Mouse (Mus musculus): ENCODE data around the gene Gm13285. TPM values are rescaled to one million over a fixed set of nuclear protein-coding genes. Genes with fewer than 3 reads are reported as not detected.
"Not testable (repeated sequence)": the region's sequence is repeated elsewhere in the genome, so short reads cannot be mapped to it uniquely, and the experiment has no call there.

Gene Gm13285
- total RNA-seq (2018; cell fraction: chromatin; rRNA removed), result not detected
- under 1 TPM in 1 of 26 experiments, not detected in 25; 0.09 TPM for total RNA-seq (2018; cell fraction: cytosol; rRNA removed)
- not detected for total RNA-seq (2018; cell fraction: nucleus; rRNA removed)
- polyA plus RNA-seq (2018), result not detected in 3 replicates

- H3K4me3 ChIP-seq (ENCODE audit: inconsistent target), result not testable (repeated sequence)
- WGBS (ENCODE audit: missing documents), result no CpG with 5 or more reads among the region's 7 CpGs
Observed at GRCm38 (mm10) chr4:88799365-88799764, at the start of gene Gm13285. TSS of gene Gm13285 (plus strand) at chr4:88799665.

DNA sequence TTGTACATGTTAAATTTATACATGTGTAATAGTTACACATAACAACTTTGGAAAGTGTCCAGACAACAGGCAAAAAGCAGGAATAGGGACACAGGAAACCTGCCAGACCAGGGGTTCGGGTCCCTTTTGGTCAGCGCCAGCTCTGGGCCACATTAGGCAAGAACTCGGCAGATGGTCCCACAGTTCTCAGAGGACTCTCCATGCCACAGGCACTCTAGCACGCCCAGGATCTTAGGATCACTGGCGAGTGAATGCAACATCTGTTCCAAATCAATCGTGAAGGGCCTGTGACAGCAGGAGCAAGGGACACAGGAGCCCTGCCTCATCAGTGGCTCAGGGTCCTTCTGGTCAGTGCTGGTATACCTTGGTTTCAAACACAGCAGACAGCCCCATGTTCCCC, 49.5 kb upstream of the Gm13285 start:
- Histone ChIP-seq H3K36me3 (ENCODE audit: inconsistent target) (no peaks in the 10 kb centered on the region), H3K4me3 (ENCODE audit: inconsistent target) (no peak overlapping the region), H3K79me2 (ENCODE audit: inconsistent target) (no peaks in the 10 kb centered on the region), H3K27ac (no peak overlapping the region)
- 98% methylated on average over 6 of the region's 6 CpGs for WGBS (ENCODE audit: missing documents)

More at GRCm38 (mm10) chr4:88799365-88799764, at the start of gene Gm13285:
- not testable (repeated sequence) for H3K79me2 ChIP-seq (ENCODE audit: inconsistent target); H3K36me3 ChIP-seq (ENCODE audit: inconsistent target); H3K27ac ChIP-seq

DNA sequence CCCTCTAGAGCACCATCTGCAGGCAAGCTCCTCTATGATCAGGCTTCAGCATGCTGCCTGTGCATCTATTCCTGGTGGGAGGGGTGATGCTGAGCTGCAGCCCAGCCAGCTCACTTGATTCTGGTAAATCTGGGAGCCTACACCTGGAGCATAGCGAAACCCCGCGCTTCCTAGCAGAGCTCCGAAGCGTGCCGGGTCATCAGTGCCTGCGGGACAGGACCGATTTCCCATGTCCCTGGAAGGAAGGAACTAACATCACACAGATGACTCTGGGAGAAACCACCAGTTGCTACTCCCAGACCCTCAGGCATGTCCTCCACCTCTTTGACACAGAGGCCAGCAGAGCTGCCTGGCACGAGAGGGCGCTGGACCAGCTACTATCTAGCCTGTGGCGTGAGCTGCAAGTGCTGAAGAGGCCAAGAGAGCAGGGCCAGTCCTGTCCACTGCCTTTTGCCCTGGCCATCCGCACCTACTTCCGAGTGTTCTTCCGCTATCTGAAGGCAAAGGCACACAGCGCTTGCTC, 44.6 kb upstream of the Gm13285 start, which contains the start of gene Gm13271:
TSS of gene Gm13271 (plus strand) at position 51 of the 523 bp plus-strand sequence.
- not testable (repeated sequence) for H3K79me2 ChIP-seq (ENCODE audit: inconsistent target); H3K27ac ChIP-seq; H3K4me3 ChIP-seq (ENCODE audit: inconsistent target); H3K36me3 ChIP-seq (ENCODE audit: inconsistent target)
- 100% methylated on average over 12 of the region's 15 CpGs for WGBS (ENCODE audit: missing documents)

- not testable (repeated sequence) for H3K36me3 ChIP-seq (ENCODE audit: inconsistent target); H3K79me2 ChIP-seq (ENCODE audit: inconsistent target)
- WGBS (ENCODE audit: missing documents), result 10% methylated on average over 19 of the region's 31 CpGs
- Histone ChIP-seq H3K27ac (peak overlapping the region; percentile 78), H3K4me3 (ENCODE audit: inconsistent target) (peak overlapping the region; percentile 61)
Observed at GRCm38 (mm10) chr4:88756581-88757513, 42.6 kb upstream of the Gm13285 start.

DNA sequence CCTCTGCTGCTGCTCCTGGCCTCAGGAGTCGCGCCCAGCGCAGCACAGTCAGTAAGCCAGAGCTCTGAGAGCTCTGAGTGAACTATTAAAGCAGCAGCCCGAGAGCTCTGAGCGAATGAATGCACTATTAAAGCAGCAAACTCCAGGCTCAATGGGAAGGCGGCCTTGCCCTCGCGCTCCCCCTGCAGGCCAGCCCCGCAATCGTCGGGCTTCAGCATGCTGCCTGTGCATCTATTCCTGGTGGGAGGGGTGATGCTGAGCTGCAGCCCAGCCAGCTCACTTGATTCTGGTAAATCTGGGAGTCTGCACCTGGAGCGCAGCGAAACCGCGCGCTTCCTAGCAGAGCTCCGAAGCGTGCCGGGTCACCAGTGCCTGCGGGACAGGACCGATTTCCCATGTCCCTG, 41.8 kb upstream of the Gm13285 start:
- not testable (repeated sequence) for H3K79me2 ChIP-seq (ENCODE audit: inconsistent target); H3K4me3 ChIP-seq (ENCODE audit: inconsistent target); H3K27ac ChIP-seq; H3K36me3 ChIP-seq (ENCODE audit: inconsistent target)
- 0% methylated on average over 7 of the region's 21 CpGs for WGBS (ENCODE audit: missing documents)

DNA sequence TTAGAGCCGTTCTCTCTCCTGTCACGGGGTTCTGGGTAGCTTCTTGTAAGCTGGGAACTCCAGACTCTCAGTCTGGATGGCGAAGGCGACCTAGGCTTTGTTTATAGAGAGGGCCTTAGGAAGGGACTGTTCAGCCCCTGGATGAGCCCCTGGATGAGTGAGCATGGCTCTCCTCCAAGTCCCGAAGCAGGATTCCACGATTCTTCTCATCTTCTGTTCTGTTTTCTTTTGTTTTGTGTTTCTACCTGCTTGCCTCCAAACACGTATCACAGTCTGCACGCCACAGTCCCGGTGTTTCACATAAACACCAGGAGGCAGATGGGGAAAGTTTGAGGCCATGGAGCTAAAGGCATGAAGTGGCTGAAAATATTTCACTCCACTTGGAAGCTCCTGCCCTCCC, 40.7 kb upstream of the Gm13285 start:
- H3K79me2 ChIP-seq (ENCODE audit: inconsistent target); H3K27ac ChIP-seq; H3K36me3 ChIP-seq (ENCODE audit: inconsistent target); H3K4me3 ChIP-seq (ENCODE audit: inconsistent target): not testable (repeated sequence)
- WGBS (ENCODE audit: missing documents), result 96% methylated on average over 4 of the region's 9 CpGs

DNA sequence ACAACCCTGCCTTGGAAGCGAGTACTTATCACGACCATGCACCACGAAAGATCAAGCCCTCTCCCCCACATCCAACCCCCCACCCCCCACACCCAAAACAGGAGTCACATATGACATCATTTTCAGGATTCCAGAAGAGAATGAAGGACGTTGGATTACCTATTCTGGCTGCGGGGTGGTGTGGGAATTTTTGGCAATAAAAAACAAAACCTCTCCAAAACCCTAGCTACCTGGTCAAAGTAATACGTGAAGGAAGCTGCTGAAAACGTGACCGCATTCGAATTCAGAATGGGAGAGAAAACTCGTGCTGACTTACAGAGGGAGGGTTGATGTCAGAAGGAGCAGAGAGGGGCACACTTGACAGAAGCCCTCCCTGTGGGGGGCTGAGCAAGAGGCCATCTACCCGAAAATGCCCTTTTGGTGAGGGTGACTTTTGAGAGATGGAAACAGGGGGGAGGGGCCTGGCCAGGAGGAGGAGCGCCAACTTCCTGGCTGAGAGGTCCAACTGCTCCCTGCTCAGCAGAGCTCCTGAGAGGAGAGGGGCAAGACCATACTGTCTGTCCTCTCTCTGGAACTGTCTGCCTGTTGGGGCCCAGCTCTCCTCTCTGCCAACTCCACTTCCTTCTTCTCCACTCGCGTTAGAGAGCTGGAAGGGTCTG, 39.7 kb upstream of the Gm13285 start, which contains the start of gene Gm13283:
TSS of gene Gm13283 (plus strand) at position 510 of the 659 bp plus-strand sequence.
- H3K27ac ChIP-seq; H3K4me3 ChIP-seq (ENCODE audit: inconsistent target): not testable (repeated sequence)

GRCm38 (mm10) chr4:88760431-88760830, 39.0 kb upstream of the Gm13285 start:
- WGBS (ENCODE audit: missing documents), result 0% methylated on average over 2 of the region's 28 CpGs
- H3K36me3 ChIP-seq (ENCODE audit: inconsistent target); H3K79me2 ChIP-seq (ENCODE audit: inconsistent target); H3K27ac ChIP-seq; H3K4me3 ChIP-seq (ENCODE audit: inconsistent target): not testable (repeated sequence)

More for the DNA sequence above, 39.7 kb upstream of the Gm13285 start, which contains the start of gene Gm13283:
- not testable (repeated sequence) for H3K79me2 ChIP-seq (ENCODE audit: inconsistent target); H3K36me3 ChIP-seq (ENCODE audit: inconsistent target)
- WGBS (ENCODE audit: missing documents), result 40% methylated on average over 1 of the region's 14 CpGs

DNA sequence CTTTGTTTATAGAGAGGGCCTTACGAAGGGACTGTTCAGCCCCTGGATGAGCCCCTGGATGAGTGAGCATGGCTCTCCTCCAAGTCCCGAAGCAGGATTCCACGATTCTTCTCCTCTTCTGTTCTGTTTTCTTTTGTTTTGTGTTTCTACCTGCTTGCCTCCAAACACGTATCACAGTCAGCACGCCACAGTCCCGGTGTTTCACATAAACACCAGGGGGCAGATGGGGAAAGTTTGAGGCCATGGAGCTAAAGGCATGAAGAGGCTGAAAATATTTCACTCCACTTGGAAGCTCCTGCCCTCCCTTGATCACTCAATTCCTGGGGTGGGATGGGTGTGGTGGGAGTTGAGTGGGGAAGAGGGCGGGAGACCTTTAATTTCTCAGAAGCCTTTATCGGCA, 37.7 kb upstream of the Gm13285 start:
- 81% methylated on average over 3 of the region's 8 CpGs for WGBS (ENCODE audit: missing documents)
- not testable (repeated sequence) for H3K79me2 ChIP-seq (ENCODE audit: inconsistent target); H3K36me3 ChIP-seq (ENCODE audit: inconsistent target); H3K4me3 ChIP-seq (ENCODE audit: inconsistent target); H3K27ac ChIP-seq

- WGBS (ENCODE audit: missing documents), result 92% methylated on average over 2 of the region's 9 CpGs
- not testable (repeated sequence) for H3K4me3 ChIP-seq (ENCODE audit: inconsistent target); H3K36me3 ChIP-seq (ENCODE audit: inconsistent target); H3K79me2 ChIP-seq (ENCODE audit: inconsistent target); H3K27ac ChIP-seq
Observed at GRCm38 (mm10) chr4:88762341-88762740, 37.1 kb upstream of the Gm13285 start.

DNA sequence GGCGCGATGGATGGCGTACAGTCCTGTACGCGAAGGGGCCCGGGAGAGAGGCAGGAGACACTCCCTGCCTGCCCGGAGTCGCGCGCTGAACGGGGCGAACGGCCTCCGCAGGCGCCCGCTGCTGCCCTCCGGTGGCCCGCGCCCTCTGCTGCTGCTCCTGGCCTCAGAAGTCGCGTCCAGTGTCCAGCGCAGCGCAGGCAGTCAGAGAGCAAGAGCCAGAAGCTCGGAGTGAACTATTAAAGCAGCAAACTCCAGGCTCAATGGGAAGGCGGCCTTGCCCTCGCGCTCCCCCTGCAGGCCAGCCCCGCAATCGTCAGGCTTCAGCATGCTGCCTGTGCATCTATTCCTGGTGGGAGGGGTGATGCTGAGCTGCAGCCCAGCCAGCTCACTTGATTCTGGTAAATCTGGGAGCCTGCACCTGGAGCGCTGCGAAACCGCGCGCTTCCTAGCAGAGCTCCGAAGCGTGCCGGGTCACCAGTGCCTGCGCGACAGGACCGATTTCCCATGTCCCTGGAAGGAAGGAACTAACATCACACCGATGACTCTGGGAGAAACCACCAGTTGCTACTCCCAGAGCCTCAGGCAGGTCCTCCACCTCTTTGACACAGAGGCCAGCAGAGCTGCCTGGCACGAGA, 36.0 kb upstream of the Gm13285 start:
- H3K27ac ChIP-seq; H3K79me2 ChIP-seq (ENCODE audit: inconsistent target); H3K4me3 ChIP-seq (ENCODE audit: inconsistent target); H3K36me3 ChIP-seq (ENCODE audit: inconsistent target): not testable (repeated sequence)
- 4% methylated on average over 15 of the region's 42 CpGs for WGBS (ENCODE audit: missing documents)

GRCm38 (mm10) chr4:88773534-88773933, 25.9 kb upstream of the Gm13285 start, which contains the start of gene Gm13290:
TSS of gene Gm13290 (plus strand) at chr4:88773834.
- not testable (repeated sequence) for H3K27ac ChIP-seq; H3K79me2 ChIP-seq (ENCODE audit: inconsistent target); H3K36me3 ChIP-seq (ENCODE audit: inconsistent target); H3K4me3 ChIP-seq (ENCODE audit: inconsistent target)
- no CpG with 5 or more reads among the region's 32 CpGs for WGBS (ENCODE audit: missing documents)

GRCm38 (mm10) chr4:88776622-88777021, 22.8 kb upstream of the Gm13285 start, which contains the start of gene Gm13289:
TSS of gene Gm13289 (plus strand) at chr4:88776922.
- no CpG with 5 or more reads among the region's 29 CpGs for WGBS (ENCODE audit: missing documents)
- not testable (repeated sequence) for H3K36me3 ChIP-seq (ENCODE audit: inconsistent target); H3K27ac ChIP-seq; H3K4me3 ChIP-seq (ENCODE audit: inconsistent target); H3K79me2 ChIP-seq (ENCODE audit: inconsistent target)

GRCm38 (mm10) chr4:88779550-88779949, 19.9 kb upstream of the Gm13285 start, which contains the start of gene Gm13272:
TSS of gene Gm13272 (plus strand) at chr4:88779850.
- not testable (repeated sequence) for H3K36me3 ChIP-seq (ENCODE audit: inconsistent target); H3K27ac ChIP-seq; H3K79me2 ChIP-seq (ENCODE audit: inconsistent target); H3K4me3 ChIP-seq (ENCODE audit: inconsistent target)
- WGBS (ENCODE audit: missing documents), result no CpG with 5 or more reads among the region's 29 CpGs

Measured in macrophage (primary cell).